Mouse (Mus musculus): ENCODE results near the gene Polr1d.

Gene Polr1d

GRCm38 (mm10) chr5:147129484-147129883 is 52.6 kb downstream of the Polr1d start:
- DNase-seq (ENCODE audit: extremely low read depth, insufficient read length, low spot score) = no peak

DNA sequence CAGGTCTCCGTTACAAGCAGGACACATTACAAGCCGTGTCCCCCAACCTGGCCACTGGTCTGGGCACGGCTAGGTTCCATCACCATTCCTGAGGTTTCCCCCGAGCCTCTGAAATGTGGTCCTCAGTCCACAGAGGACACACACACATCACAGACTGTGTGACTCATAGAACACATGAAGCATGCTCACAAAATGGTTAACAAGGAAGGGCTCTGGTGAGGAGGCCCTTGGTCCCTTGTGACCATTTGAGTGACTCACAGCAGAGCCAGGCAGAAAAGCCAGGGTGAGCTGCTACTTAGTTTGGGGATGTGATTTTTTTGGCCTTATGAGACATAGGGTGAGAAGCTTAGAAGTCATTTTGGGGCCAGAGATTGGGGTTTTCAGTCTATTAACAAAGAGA is 55.1 kb downstream of the Polr1d start:
- peak; percentile 78 for DNase-seq (ENCODE audit: extremely low read depth, insufficient read length, low spot score)

DNA sequence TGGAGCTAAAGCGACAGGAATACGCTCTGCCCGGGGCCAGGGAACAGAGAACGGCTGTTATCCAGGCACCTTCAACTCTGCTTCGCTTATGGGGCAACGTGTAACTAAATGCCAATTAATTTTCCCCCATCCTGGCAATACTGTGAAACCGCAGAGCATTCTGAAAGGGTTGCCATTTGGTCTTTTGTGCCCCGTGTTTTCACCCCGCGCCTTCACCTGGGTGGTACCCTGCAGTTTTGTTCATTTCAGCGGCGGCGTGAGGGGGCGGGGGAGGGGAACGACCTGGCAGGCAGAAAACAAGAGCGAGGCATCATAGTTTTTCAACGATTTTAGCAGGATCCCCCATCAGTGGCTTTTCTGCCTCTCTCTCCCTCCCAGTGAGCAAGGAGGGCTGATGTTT is 56.8 kb downstream of the Polr1d start:
- no peak for DNase-seq (ENCODE audit: extremely low read depth, insufficient read length, low spot score)

- no peak for DNase-seq (ENCODE audit: extremely low read depth, insufficient read length, low spot score)
These were observed 57.7 kb downstream of the Polr1d start for GRCm38 (mm10) chr5:147134341-147135088.

- DNase-seq (ENCODE audit: extremely low read depth, insufficient read length, low spot score) = no peak
These were observed 58.2 kb downstream of the Polr1d start for GRCm38 (mm10) chr5:147135089-147135446.

DNA sequence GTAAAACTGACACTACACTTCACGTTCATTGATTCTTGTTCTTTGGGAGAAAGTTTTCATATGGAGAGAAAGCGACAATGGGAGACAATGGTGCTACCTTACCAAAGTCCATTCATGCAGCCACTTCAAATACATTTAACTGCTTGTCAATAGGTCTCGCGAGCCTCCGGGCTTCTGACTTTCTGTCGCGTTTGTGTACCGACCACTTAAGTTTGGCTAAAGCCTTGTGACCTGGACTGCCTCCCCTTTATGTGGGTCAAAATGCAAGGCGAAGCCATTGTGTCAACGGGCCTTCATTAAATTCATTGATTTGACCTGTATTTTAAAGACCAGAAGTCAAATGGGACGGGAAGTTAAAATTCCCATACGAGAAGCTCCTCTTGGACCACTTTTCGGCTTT is 59.1 kb downstream of the Polr1d start:
- no peak for DNase-seq (ENCODE audit: extremely low read depth, insufficient read length, low spot score)

GRCm38 (mm10) chr5:147147340-147147739 is 70.5 kb downstream of the Polr1d start:
- no peak for DNase-seq (ENCODE audit: extremely low read depth, insufficient read length, low spot score)

GRCm38 (mm10) chr5:147154806-147155371 is 78.0 kb downstream of the Polr1d start:
- no peak for DNase-seq (ENCODE audit: extremely low read depth, insufficient read length, low spot score)

GRCm38 (mm10) chr5:147155449-147156133 is 78.7 kb downstream of the Polr1d start:
- no peak for DNase-seq (ENCODE audit: extremely low read depth, insufficient read length, low spot score)

GRCm38 (mm10) chr5:147156376-147156775 is 79.5 kb downstream of the Polr1d start:
- DNase-seq (ENCODE audit: extremely low read depth, insufficient read length, low spot score) = no peak

DNA sequence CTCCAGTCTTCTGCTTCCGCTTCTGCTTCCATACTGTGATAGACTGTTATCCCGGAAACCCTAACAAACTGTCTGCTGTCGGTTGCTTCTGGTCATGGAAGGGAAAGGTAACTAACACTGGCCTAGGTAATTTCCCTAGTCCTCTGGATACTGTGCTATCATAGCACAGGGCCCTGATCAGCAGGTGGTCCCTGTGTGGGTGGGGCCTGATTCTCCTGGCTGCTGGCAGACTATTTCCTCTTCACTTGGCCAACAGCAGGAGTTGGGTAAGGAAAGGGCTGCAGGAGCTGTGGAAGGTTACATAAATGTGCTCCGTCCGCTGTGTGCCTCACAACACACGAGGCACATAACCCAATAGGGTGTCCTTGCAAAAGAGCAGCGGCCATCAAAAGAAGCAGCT is 80.6 kb downstream of the Polr1d start:
- no peak for DNase-seq (ENCODE audit: extremely low read depth, insufficient read length, low spot score)

DNA sequence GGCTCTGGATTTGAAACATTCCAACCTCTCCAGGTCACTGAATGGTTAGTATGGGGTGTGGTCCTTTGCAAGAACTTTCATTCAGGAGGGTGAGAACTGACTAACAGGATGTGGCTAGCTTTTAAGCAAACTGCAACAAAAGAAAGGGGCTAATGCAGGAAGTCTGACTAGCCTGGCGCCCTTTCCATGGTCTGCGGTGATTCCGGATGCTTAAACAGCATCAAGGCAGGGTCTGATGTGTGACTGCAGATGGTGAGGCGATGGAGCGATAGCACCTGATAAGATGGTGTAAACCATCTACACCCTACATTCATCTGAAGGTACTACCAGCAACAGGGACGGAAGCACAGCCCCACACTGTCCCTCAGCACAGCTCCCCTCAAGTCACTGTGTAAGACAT is 82.5 kb downstream of the Polr1d start:
- peak; percentile 58 for DNase-seq (ENCODE audit: extremely low read depth, insufficient read length, low spot score)

DNA sequence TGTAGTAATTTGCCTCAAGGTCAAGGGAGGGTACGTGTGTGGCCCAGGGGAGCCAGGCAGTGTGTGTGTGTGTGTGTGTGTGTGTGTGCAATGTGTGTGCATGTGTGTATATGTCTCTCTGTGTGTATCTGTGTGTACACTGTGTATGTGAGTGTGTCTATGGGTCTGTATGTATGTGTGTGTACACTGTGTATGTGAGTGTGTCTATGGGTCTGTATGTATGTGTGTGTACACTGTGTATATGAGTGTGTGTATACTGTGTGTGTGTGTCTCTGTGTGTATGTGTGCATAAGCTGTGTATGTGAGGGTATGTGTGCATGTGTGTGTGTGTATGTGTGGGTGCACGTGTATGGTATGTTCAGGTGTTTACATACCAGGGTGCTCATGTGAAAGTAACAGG is 82.9 kb downstream of the Polr1d start:
- no peak for DNase-seq (ENCODE audit: extremely low read depth, insufficient read length, low spot score)

Data from 3134 (cell line).